Mouse (Mus musculus) adrenal gland, postnatal 14 days (tissue): ENCODE data around the gene Sf3b5. TPM values are rescaled to one million over a fixed set of nuclear protein-coding genes. Genes with fewer than 3 reads are reported as not detected.
"Not testable (repeated sequence)": the region's sequence is repeated elsewhere in the genome, so short reads cannot be mapped to it uniquely, and the experiment has no call there.

Experiments used
- DNase-seq: peaks from one replicate; pipeline ENCODE4 v3.0.0; 2021; ENCODE audit warnings: mixed read lengths
- total RNA-seq: library from RNA; stranded (reverse); gene quantifications from 2 replicates; pipeline ENCODE4 v1.2.3, GENCODE M21; 2021

The Sf3b5 gene
- total RNA-seq, 1 experiment from 2014 or later: 11.2 TPM

- DNase-seq: peak; percentile 96
Measured at GRCm38 (mm10) chr10:13007876-13008736, 3.0 kb downstream of the Sf3b5 start.

DNA sequence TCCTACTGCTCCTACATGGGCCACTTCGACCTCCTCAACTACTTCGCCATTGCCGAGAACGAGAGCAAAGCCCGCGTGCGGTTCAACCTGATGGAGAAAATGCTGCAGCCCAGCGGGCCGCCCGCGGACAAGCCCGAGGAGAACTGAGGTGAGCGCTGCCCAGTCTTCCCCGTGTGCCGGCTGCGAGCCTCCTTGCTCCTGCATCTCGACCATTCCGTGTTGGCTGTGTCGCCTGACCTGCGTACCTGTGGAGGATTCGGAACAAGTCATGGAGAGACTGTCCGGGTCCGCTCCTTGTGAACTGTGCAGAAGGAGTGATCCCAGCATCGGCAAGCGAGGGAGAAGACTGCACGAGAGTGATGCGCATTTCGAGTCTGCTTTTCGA, 3.6 kb downstream of the Sf3b5 start:
- no peak for DNase-seq

DNA sequence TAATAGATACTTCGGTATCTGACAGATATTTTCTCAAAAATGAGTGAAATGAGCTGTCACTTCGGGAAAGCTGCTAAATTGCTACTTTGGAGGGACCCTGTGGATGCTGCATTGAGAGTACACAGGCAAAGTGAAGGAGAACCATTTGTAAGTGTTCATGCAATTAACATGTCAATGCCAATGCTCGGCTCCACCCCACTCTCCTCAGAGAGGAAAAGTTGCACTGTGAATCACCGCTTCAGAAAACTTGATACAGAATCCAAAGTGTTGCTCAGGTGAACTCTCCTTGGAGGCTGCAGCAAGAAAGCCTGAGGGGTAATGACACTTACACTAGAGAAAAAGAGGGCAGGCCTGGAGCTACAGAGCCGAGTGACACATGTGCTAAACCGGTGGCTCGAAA, 8.9 kb downstream of the Sf3b5 start:
- no peak for DNase-seq

GRCm38 (mm10) chr10:13016573-13016972, 11.4 kb downstream of the Sf3b5 start:
- DNase-seq: peak; percentile 67

- DNase-seq: peak; percentile 49
Measured at GRCm38 (mm10) chr10:13018510-13018909, 13.4 kb downstream of the Sf3b5 start.

DNA sequence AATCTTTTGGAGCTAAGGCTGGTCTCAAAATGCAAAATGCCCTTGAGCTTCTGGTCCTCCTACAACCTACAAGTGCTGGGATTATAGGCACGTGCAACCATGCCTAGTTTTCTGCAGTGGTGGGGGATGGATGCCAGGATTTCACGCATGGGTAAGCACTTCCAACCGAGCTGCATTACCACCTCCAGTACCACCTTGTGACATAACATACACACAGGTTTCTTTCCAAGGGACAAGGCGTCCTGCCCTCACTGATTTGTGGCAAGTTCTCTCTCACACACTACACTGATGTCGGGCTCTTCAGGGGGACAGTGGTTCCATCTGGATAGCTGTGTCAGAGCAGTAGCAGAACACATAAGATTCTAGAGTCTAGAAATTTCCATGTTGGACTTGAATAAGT, 13.9 kb downstream of the Sf3b5 start:
- no peak for DNase-seq

DNA sequence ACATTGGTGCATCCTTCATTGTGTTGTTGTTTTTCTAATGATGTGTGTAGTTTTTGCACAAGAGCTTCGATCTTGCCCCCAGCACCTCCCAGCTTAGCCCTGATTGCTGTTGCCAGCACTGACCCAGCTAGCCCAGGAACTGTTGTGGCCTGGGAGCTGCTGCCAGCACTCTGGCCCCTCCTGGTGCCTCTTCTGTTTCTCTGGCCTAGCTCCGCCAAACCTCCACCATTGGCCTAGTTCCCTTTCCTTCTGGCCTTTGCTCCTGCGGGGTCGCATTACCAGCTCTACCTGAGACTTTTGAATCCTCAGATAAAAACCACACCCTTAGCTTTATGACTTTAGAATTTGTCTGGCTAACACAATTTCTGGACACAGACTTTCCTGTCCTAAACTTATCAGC, 17.0 kb downstream of the Sf3b5 start:
- no peak for DNase-seq

DNA sequence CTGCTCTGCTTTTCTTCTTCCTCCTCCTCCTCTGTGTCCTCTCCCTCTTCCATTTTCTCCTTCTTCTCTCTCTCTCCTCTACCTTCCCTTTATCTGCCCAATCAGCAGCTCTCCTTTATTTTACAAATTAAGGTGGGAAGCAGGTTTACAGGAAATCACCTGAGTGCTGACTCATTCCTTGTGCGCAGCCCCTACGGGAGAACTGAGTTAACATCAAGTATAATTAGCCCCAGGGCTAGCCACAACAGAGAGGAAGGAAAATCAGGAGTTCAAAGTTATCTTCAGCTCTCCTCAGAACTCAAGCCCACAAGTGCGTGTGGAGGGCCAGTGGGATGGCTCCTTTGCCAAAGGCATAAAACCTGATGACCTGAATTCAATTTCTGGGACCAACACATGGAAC, 18.8 kb downstream of the Sf3b5 start:
- not testable (repeated sequence) for DNase-seq

GRCm38 (mm10) chr10:13027702-13028101, 22.6 kb downstream of the Sf3b5 start:
- DNase-seq: no peak

- no peak for DNase-seq
Measured at GRCm38 (mm10) chr10:13028215-13028614, 23.1 kb downstream of the Sf3b5 start.

GRCm38 (mm10) chr10:13029416-13029815, 24.3 kb downstream of the Sf3b5 start:
- no peak for DNase-seq

- no peak for DNase-seq
Measured at GRCm38 (mm10) chr10:13035270-13035669, 30.1 kb downstream of the Sf3b5 start.

- DNase-seq: no peak
Measured at GRCm38 (mm10) chr10:13039637-13040174, 34.6 kb downstream of the Sf3b5 start.

- peak; percentile 11 for DNase-seq
Measured at GRCm38 (mm10) chr10:13044659-13045058, 39.5 kb downstream of the Sf3b5 start.

GRCm38 (mm10) chr10:13047816-13048215, 42.7 kb downstream of the Sf3b5 start:
- DNase-seq: no peak

GRCm38 (mm10) chr10:13056863-13057381, 51.8 kb downstream of the Sf3b5 start:
- no peak for DNase-seq

Other genes with a start within 250 kb of the Sf3b5 start
- gene Utrn, start 136.0 kb upstream of the Sf3b5 start, total RNA-seq: 95.5 and 99.1 TPM in 2 replicates
- gene Stx11, start 41.0 kb upstream of the Sf3b5 start, total RNA-seq: 6.2 and 6.7 TPM in 2 replicates
- 13.0 and 15.7 TPM in 2 replicates for gene Plagl1, start 55.2 kb downstream of the Sf3b5 start, total RNA-seq
- not detected in 2 replicates for gene Zc2hc1b, start 172.7 kb downstream of the Sf3b5 start, total RNA-seq
- 42.7 and 50.7 TPM in 2 replicates for gene Ltv1, start 187.8 kb downstream of the Sf3b5 start, total RNA-seq